Mouse (Mus musculus): ENCODE results near the gene Elf2.
A peak's percentile ranks its signal among the peaks of the same experiment; 100 is the strongest.

The Elf2 gene

DNA sequence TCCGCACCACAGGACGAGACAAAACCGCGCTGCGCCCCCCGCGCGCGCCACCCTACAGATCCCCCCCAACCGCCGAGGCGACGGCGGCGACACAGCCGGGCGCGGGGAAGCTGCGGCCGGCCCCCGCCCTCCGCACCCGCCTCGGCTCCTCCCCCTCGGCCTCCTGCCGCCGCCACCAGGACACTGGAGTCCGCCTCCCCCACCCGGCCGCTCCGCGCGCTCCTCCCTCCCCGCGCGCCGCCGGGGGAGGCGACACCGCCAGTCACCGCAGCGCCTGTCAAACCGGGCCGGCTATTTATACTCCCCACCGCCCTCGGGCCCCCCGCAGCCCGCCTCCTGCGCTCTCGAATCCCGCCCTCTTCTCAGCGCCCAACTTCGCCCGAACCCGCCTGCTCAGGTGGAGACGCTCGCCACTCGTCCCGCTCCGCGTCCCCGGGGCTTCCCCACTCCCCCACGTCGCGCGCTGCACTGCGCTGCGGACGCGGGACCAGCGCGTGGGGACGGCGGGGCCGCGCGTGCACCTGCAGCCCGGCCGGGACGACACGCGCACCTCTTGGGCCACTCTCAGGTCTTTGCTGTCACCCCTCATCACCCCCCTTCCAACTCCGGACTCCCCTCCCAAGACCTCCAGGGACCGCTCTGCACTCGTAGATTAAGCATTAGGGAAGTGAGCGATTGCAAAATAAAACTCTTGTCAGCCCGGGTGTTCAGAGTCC is at the start of gene Elf2:
Gene Elf2, minus strand, starts transcription at position 112 of the 716 bp plus-strand sequence.
- DNase-seq (ENCODE audit: low spot score): peak; percentile 88

DNA sequence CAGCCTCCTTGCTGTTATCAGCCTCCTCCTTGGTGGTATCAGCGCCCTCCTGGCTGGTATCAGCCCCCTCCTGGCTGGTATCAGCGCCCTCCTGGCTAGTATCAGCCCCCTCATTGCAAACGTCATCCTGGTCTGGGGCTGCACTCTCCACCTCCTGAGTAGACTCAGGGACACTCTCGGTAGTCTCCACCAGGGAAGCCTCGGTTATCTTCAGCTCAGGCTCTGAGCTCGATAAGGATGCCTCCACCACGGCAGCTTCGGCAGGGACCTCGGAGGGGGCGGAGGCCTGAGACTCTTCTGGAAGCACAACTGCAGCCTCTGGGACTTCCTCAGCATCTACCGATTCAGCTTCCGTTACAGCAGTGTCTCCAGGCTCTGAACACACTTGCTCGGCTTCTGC is 48.4 kb upstream of the Elf2 start:
- no peak for DNase-seq (ENCODE audit: low spot score)

DNA sequence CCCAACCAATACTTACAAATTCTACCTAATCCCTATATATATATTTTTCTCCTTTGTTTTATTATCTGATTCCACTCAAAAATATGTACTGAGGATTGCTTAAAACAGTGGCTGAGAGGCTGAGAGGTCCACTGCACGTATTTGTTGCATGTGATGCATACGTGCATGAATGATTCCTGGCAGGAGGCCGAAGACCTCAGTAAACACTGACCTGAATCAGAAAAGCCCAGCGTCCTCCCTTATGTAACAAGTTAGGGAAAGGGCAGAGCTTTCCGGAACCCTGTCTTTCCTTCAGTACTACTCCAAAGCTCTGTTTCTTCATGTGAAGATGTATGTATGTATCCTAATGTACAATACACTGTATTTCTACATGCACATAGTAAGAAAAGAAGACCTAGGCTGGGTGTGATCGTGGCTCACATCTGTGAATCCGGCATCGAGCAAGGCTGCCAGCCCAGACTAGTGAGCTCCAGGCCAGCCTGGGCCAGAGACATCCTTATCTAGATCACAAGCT is 47.5 kb upstream of the Elf2 start:
- no peak for DNase-seq (ENCODE audit: low spot score)

DNA sequence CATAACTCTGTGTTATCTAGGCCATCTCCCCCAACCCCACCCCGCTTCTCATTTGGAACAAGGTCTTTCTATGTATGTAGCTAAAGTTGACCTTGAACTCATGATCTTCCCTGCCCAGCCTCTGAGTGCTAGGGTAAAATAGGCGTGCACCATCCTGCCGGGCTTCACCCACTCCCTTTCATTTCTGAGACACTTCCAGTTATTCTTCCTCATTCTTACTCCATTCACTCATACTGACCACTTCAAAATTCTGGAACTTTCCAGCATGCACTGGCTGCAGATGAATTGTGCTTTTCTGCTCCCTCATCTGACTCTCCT is 46.6 kb upstream of the Elf2 start:
- no peak for DNase-seq (ENCODE audit: low spot score)

DNA sequence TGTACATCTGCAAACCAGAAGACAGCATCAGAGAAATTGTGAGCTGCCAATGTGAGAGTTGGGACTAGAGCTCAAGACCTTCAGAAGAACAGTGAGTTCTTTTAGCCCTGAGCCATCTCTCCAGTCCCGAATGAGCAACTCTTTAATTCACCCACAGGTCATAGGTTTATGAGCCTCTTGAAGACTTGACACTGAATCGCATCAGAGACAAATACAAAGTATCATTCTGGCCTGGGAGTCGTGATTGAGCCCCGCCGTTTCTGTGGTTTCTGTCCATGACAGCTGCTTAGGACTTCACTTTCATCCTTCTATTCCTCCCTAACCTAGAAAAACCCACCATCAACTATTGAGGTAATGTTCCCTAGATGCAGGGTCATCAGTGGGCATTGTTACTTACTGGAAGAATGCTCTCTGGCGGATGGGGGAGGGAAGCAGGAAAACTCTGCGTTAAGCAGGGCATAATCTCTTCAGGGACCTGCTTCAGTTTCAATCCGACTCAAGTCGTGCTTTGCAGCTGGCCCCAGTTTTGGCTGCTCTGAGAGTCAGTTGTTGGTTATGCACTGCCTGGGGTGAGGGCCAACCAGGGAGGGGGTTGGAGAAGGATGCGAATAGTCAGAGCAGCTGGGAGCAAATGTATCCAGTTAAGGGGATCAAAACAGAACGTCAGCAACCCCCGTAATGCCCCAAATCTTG is 46.1 kb upstream of the Elf2 start:
- peak; percentile 44 for DNase-seq (ENCODE audit: low spot score)

DNA sequence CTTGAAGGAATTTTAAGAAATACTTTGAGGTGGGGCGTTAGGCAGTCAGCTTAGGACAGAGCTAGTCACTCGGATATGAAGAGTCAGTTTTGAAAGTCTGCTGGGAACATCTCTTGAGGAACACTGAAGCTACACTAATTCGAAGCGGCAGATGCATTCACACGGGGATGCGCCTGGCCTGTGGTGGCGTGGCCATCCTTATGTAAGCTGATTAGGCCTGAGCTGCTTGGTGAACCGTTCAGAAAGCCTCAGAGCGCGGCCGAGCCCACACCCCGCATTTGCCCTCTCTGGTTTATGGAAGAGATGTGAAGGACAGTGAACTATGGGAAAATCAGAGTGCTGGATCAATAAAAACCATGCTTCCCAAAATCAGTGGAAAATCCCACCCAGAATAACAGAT is 42.9 kb upstream of the Elf2 start:
- DNase-seq (ENCODE audit: low spot score): no peak

DNA sequence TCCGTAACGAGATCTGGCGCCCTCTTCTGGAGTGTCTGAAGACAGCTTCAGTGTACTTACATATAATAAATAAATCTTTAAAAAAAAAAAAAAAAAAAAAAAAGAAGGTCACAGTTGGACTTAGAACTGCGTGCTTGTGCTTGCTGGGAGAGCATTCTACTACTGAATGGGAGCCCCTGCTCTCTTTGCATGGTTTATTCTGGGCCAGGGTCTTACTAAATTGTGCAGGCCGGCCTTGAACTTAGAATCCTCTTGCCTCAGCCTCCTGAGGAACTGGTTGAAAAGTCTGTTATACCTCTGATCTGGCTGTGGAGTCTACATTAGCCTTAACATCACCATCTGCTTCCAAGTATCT is 40.2 kb upstream of the Elf2 start:
- DNase-seq (ENCODE audit: low spot score): no peak

DNA sequence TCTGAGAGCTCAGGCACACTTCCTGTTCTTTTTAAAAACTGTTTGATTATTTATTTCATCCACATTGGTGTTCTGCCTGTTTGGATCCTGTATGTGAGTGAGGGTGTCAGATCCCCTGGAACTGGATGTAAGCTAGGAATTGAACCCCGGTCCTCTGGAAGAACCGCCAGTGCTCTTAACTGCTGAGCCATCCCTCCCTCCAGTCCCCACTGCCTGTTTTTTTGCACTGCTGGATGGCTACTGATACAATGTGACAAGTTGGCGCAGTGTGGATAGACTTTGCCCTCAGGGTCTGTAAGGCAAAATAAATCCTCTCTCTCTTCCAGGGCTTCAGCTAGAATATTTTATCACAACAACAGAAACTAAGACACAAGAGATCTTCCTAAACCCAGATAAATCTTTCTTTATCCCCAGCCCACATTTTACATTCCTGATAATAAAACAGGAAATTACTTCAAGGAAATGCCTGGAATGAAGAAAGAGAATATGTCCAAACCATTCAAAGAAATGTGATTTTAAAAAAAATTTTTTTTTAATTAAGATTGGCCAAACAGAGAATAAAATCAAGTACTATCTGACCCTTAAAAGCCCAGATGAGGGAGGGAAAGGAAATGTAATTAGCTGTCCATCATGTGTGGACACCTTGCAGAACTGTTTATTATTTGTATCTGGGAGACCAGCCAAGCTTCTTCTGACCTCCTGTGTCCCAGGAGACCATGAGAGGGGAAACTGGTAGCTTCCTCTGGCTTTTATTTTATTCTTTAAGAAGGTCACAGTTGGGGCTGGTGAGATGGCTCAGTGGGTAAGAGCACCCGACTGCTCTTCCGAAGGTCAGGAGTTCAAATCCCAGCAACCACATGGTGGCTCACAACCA is 39.6 kb upstream of the Elf2 start:
- no peak for DNase-seq (ENCODE audit: low spot score)

DNA sequence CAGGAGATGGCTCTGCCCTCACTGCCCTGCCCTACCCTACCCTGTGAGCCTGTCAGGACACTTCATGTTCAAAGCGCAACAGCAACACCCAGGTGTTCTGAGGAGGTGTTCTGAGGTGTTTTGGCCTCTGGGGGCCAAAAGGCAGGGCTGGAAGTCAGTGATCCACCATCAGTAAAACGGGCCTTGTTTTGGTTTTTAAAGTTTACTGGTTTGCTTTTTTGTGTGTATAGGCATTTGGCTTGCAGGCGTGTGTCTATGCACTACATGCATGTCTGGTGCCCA is 38.1 kb upstream of the Elf2 start:
- no peak for DNase-seq (ENCODE audit: low spot score)

DNA sequence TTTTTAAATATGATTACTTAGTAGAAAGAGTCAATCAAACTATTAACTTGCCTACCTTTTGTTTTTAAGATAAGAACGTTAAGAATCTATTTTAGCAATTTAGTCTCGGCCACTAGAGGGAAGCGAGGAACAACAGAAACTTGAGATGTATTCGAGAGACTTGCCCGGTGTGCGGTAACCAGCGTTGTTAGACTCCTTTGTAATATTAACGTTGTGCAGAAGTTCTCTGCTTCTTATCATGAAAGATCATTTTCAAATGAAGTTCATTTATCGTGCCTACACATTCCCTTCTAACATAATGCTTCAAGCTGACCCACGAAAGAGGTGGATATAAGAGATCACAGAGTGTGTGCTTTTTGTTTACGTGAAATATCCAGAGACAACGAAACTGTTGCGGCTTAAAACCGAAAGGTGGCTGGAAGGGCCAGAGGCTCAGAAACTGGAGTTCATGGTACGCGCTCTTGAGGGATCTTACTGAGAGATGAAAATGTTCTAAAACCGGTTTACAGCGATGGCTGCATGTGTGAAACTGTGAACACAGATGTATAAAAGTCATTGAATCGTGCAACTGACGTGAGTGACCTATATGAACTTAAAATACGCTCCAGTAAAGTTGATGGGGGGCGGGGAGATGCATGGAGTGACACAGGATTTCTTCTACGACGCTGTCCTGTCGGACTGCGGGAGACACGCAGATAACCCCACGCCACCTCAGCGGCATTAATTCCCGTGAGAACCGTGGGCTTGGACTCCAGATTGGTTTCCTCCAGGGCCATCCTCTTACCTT is 37.6 kb upstream of the Elf2 start:
- DNase-seq (ENCODE audit: low spot score): peak; percentile 36

DNA sequence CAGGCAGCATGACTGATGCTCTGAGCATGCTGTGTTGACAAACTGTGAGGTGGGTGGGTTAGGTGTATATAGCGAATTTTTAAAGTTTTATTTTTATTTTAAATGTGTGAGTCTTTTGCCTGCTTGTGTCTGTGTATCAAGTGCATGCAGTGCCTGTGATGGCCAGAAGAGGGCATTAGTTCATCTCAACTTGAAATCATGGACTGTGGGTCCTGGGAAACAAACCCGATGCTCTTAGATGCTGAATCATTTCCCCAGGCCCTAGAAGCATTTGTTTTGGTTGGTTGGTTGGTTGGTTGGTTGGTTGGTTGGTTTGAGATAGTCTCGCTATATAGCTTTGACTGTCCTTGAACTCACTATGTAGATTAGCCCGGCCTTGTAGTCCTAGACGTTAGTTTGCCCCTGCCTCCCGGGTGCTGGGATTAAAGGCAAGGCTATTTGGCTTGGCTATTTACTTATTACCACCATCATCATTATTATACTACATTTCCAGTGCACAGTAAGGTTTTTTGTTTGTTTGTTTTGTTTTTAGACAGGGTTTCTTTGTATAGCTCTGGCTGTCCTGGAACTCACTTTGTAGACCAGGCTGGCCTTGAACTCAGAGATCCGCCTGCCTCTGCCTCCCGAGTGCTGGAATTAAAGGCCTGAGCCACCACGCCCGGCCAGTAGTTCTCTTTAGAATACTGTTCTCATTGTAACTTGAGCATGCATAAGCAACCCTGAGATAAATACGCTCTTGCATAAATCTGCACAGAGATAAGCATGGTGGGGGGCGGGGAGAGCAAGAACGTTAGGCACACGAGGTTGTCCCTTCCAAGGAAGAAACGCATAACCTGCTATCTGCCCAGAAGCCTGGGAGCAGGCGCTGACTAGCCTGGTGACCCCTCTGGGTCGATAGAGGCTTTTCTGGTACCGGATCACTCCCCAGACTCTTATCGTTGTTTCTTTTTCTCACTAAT is 35.1 kb upstream of the Elf2 start:
- DNase-seq (ENCODE audit: low spot score): peak; percentile 54

DNA sequence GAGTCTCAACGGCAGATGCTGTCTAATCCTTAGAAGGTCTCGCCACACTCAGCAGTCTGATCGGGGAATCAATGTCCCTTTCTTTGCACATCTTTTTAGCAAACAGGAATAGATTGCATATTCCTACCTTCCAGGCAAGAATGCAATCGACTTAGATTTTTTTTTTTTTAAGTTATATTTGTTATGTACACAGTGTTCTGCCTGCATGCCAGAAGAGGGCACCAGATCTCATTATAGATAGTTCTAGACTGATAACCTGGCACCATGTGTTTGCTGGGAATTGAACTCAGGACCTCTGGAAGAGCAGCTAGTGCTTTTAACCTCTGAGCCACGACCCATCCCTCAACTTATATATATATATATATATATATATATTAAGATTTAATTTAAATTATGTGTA is 33.1 kb upstream of the Elf2 start:
- no peak for DNase-seq (ENCODE audit: low spot score)

DNA sequence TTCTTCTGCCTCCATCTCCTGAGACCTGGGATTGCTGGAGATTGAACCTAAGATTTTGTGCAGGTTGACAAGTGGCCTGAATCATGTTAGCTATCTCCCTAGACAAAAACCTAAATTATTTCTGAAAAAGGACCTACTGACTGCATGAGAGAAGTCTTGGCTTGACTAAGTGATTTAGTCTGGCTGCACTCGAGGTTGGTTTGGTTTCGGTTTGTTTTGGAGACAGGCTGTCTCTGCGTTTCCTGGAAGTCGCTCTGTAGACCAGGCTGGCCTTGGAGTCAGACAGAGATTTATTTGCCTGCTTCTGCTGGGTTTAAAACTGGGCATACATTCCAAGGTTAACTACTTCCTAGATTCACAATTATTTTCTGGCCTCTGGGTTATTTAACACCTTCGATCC is 32.4 kb upstream of the Elf2 start:
- DNase-seq (ENCODE audit: low spot score): no peak

DNA sequence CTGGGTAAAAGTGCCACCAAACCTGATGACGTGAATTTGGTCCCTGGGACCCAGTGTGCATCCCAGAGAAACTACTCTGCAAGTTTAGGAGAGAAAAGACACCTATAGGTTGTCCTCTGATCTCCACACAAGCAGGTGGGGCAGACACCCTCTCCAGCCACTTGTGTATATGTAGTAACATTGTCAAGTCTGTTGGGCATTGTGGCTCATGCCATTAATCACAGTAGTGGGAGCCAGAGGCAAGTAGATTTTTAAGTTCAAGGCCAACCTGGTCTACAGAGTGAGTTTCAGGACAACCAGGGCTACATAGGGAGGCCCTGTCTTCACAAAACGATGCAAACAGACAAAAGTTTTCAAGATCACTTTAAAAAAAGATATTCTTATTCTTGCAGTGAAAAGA is 31.4 kb upstream of the Elf2 start:
- DNase-seq (ENCODE audit: low spot score): no peak

DNA sequence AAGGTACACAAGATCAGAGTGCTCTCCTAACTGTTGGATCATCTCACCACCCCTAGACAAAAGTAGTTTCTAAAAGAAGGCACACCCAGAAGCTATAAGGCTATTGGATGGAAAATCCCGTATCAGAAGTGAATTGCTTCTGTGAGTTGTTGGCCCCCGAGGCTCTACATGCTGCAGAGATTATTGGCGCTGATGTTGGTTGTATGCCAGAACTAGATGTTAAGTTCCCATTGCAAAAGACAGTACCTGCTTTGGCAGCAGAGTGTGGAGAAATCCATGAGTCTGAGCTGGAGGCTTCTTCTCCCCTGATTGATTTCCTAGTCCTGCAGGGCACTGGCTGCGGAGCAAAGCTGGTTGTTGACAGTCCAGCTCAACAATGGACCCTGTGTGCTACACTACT is 27.5 kb upstream of the Elf2 start:
- no peak for DNase-seq (ENCODE audit: low spot score)

DNA sequence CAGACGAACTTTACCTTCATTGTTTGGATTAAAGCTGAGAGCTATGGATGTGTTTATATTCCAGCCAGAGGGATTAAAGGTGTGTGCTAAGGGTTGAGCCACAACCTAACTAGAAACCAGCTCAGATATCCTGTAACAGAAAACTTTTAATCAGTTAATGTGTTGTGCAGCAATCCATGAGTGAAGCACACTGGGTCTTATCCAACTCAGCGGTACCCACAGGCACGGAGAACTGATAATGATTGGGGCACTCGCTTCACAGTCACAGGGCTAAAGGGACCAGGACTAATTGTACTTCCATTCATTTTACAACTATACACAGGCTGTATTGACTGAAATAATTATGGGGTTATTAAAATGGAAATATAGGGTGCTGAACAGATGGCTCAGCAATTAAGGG is 26.5 kb upstream of the Elf2 start:
- DNase-seq (ENCODE audit: low spot score): no peak

DNA sequence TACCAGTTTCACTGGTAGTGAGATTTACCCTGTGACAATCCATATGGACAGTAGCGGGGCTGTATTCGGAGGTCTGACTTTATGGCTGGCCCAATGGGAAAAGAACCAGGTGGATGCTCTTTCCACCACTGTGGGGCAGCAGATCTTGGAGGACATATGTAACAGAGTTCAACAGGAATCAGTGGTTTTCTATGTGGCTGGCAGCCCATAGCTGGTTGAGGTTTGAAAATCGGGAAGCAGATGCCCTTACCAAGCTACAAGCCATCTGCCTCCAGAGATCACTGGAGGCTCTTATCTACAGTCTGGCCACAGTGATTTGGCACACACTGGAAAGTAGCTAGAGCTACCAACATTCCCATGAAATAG is 25.0 kb upstream of the Elf2 start:
- no peak for DNase-seq (ENCODE audit: low spot score)

DNA sequence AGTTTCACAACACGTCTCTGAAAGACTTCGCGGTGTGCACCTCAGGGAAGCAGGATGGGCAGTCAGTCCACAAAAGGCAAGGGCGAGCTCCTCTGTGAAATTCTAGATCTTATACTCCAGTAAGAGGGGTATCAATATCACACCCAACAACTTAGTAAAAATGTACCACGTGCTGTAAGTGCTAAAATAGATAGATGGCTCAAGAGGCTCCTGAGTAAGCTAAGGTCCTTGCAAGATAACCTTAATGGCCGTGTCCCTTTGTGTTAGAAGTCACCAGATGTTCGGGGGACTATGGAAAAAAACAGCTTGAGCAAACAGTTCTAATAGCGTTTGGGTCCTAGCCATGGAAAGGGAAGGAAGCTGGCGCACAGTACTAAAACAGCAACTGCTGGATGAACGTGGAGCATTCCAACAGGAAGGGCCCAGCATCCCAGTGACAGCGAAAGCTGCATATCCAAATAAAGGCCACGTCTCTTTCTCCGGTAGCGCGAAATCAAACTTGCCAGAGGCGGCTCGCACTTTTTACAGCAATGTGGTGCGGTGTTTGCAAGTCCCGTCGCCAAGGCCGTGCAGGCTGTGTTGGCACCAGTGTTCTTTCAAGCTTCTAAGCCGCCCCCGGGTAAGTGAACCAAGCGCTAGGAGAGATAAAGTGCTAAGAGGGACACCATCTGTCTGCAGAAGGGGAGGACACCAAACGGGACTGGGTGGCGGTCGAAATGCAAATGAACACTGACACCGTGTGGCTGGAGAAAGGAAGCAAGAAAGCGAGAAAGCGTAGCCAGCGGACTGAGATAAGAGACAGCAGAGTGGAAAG is 24.4 kb upstream of the Elf2 start:
- peak; percentile 71 for DNase-seq (ENCODE audit: low spot score)

DNA sequence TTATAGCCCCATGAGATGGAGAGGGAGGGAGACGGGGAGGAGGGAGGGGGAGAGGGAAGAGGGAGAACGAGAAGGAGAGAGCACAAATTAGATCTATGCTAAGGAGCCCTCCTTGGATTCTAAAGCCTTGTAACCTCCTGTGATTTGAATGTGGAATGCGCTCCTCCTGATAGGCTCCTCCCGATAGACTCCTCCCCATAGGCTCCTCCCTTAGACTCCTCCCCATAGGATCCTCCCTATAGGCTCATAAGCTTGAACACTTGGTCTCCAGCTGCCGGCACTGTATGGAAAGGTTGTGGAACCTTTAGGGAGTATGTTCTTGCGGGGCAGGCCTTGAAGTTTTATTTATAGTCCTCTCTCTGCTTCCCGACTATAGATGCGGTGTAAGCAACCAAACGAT is 20.6 kb upstream of the Elf2 start:
- no peak for DNase-seq (ENCODE audit: low spot score)

DNA sequence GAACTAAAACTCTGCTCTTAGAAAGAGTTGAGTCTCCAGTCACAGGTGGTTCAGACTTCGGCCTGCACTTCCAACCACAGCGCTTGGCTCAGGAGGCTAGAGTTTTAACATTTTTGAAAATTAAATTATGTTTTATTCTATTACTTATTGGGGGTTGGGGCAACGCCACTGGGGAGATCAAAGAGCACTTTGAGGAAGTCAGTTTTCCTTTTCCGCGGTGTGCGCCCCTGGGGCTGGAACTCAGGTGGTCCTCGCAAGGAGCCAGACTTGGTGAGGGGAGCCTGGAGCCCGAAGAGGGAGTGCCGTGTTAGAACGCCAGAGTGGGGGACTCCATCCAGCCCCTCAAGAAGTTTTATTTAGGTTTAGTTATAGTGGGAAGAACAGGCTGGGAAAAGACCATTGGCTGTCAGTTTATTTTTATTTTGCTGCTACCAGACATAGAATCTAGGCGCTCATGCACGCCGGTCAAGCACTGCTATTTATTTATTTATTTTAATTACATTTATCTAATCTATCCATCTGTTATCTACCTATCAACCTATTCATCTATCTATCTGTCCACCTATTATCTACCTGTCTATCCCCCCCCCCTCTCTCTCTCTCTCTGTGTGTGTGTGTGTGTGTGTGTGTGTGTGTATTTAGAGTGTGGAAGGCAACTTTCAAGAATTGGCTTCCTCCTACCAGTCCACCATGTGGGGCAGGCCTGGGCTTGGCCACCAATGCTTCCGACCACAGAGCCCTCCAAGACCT is 19.3 kb upstream of the Elf2 start:
- DNase-seq (ENCODE audit: low spot score): no peak

Data from urinary bladder, postnatal 14 days (tissue).